Mouse (Mus musculus) stomach, embryonic 16.5 days (tissue): Measurements from ENCODE around the gene Mob3a. TPM values are rescaled to one million over a fixed set of nuclear protein-coding genes. Genes with fewer than 3 reads are reported as not detected.
"Not testable (repeated sequence)": the region's sequence is repeated elsewhere in the genome, so short reads cannot be mapped to it uniquely, and the experiment has no call there.

Source experiments
- ATAC-seq: fragments of 200-750 bp; cut with Nextera tagmentation; 2 replicates; pipeline ENCODE4 v1.8.0; 2017; ENCODE audit warnings: moderate number of reproducible peaks, moderate TSS enrichment; ENCODE audit not compliant: insufficient read depth, low FRiP score
- H3K27ac ChIP-seq: fragments of 300-500 bp; sonication (generic); 2 replicates; pipeline ENCODE4 v1.5.1; 2014; ENCODE audit warnings: low read length
- H3K27me3 ChIP-seq: fragments of 300-500 bp; sonication (generic); 2 replicates; pipeline ENCODE4 v1.6.1; 2014; ENCODE audit warnings: low read length, control low read depth, mixed read lengths; ENCODE audit not compliant: control insufficient read depth, insufficient read depth
- H3K36me3 ChIP-seq: fragments of 300-500 bp; sonication (generic); 2 replicates; pipeline ENCODE4 v1.6.1; 2014; ENCODE audit warnings: low read length; ENCODE audit not compliant: control insufficient read depth, insufficient read depth
- H3K4me1 ChIP-seq: fragments of 300-500 bp; sonication (generic); 2 replicates; pipeline ENCODE4 v1.6.1; 2014; ENCODE audit warnings: low read length, control low read depth, mixed read lengths; ENCODE audit not compliant: control insufficient read depth, insufficient read depth
- H3K4me2 ChIP-seq: fragments of 300-500 bp; sonication (generic); 2 replicates; pipeline ENCODE4 v1.6.1; 2014; ENCODE audit warnings: low read depth, low read length, mixed read lengths
- H3K4me3 ChIP-seq: fragments of 300-500 bp; sonication (generic); replicated peaks from 2 replicates; pipeline ENCODE4 v1.5.1; 2014; ENCODE audit warnings: mild to moderate bottlenecking, low read length
- H3K9ac ChIP-seq: fragments of 300-500 bp; sonication (generic); 2 replicates; pipeline ENCODE4 v1.6.1; 2014; ENCODE audit warnings: low read length
- H3K9me3 ChIP-seq: fragments of 300-500 bp; sonication (generic); replicated peaks from 2 replicates; pipeline ENCODE4 v1.6.1; 2016; ENCODE audit warnings: low read length, control low read depth; ENCODE audit not compliant: control insufficient read depth
- WGBS: fragments of 180-500 bp; shearing (Covaris S2); extraction: QIAGEN DNeasy Blood & Tissue Kit; methylation state at CpG from one replicate; pipeline ENCODE4 v1.1.7; 2014; 5-methylcytosine and 5-hydroxymethylcytosine counted together
- polyA plus RNA-seq: library from polyadenylated mRNA; unstranded; fragments of >200 nt; fragmentation: Nextera tagmentation; extraction: Ambion mirVana; gene quantifications from 2 replicates; pipeline ENCODE4 v1.2.1, GENCODE M21; 2015

Gene Mob3a
- polyA plus RNA-seq, 1 experiment from 2014 or later, result 51.6 TPM

DNA sequence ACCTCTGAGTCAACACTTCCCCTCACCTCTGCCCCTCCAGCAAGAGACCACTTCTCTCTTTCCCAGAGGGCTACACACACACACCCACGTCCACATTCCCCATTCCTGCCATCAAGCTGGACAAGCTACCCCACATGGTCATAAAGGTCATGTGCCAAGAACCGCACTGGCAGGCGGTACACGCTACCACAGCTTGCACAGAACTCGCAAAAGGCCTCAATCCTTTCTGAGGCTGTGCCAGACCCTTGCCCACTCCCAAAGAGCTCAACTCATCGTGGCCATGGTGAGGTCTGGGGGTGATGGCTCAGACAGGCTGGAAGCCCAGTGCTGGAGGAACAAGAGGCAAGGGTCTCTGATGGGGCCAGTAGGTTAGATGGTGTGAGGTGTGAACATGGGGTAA, 46.9 kb downstream of the Mob3a start:
- Histone ChIP-seq H3K4me2 (peak overlapping the region; percentile 92), H3K27ac (no peak overlapping the region), H3K36me3 (no peaks in the 10 kb centered on the region), H3K9ac (peak overlapping the region; percentile 88; the same call in 1 of the 2 replicates), H3K4me1 (peaks cover 21% of the 10 kb centered on the region), H3K27me3 (no peaks in the 10 kb centered on the region), H3K9me3 (no peaks in the 10 kb centered on the region), H3K4me3 (peak overlapping the region; percentile 71; the same call in 1 of the 2 replicates)
- 78% methylated on average over 6 of the region's 6 CpGs for WGBS
- ATAC-seq, result no peak

DNA sequence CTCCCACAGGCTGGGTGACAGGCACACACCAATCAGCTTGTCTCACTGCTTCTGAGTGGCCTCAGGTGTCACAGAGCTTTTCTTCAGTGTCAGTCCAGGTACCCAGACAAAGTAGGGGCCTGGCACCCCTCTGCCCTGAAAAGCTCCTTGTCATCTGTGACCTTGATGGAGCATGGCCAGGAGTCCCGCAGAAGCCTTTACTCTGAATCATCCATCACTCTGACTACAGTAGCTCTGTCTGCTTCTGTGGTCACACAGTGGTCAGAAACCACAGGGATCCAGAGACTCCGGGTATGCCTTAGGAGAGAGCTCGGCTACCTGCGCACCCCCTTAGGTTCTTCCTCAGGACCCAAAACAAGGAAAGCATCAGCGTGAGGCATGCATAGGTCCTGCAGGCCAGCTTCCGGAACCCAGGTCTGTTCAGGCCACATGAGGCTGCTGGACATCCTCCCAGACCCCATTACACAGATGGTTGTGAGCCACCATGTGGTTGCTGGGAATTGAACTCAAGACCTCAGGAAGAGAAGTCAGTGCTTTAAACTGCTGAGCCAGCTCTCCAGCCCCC, 48.5 kb downstream of the Mob3a start:
- ATAC-seq, result no peak
- H3K4me3 ChIP-seq, result no peak overlapping the region
- H3K4me2 ChIP-seq, result no peak overlapping the region
- no peak overlapping the region for H3K9ac ChIP-seq
- H3K27me3 ChIP-seq, result no peaks in the 10 kb centered on the region
- no peak overlapping the region for H3K27ac ChIP-seq
- H3K4me1 ChIP-seq, result peaks cover 16% of the 10 kb centered on the region
- H3K36me3 ChIP-seq, result no peaks in the 10 kb centered on the region
- 81% methylated on average over 6 of the region's 6 CpGs for WGBS
- H3K9me3 ChIP-seq, result no peaks in the 10 kb centered on the region

DNA sequence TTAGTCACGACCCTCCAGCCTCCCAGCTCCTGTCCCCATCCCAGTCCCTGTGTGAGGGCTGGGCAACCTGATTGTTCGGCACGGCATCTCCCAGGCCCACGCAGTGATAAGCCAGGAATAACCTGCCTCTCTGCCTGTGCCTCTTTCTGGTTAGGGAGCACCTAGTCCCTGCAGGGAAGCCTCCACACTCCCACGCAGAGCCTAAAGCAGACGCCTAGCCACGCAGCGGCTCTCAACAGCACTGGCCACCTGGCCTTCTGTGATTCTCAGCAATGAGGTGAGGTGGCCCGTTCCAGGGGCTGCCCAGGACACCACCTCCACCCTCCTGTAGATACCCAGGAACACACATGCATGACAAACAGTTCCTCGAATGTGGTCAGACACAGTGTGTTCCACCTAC, 51.4 kb downstream of the Mob3a start:
- WGBS, result 91% methylated on average over 10 of the region's 10 CpGs

DNA sequence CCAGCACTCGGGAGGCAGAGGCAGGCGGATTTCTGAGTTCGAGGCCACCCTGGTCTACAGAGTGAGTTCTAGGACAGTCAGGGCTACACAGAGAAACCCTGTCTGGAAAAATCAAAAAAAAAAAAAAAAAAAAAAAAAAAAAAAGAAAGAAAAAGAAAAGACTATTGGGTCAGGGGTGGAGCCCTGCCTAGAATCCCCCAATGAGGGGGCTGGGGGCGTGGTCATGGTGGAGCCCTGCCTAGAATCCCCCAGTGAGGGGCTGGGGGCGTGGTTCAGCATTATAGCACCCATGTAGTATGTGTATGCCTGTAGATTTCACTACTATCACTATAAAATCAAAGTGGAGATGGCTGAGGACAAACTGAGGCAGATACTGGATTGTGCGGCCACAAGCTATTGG, 51.9 kb downstream of the Mob3a start:
- not testable (repeated sequence) for H3K9me3 ChIP-seq, H3K27me3 ChIP-seq, H3K4me3 ChIP-seq, H3K36me3 ChIP-seq, H3K4me1 ChIP-seq, H3K9ac ChIP-seq, ATAC-seq, H3K4me2 ChIP-seq, H3K27ac ChIP-seq
- 85% methylated on average over 6 of the region's 6 CpGs for WGBS

More for the DNA sequence above, 51.4 kb downstream of the Mob3a start:
- H3K27me3 ChIP-seq, result no peaks in the 10 kb centered on the region
- no peak for ATAC-seq
- H3K27ac ChIP-seq, result no peak overlapping the region
- H3K4me2 ChIP-seq, result no peak overlapping the region
- no peak overlapping the region for H3K9ac ChIP-seq
- H3K4me1 ChIP-seq, result peaks cover 12% of the 10 kb centered on the region
- H3K4me3 ChIP-seq, result no peak overlapping the region
- H3K9me3 ChIP-seq, result no peaks in the 10 kb centered on the region
- peaks cover 3% of the 10 kb centered on the region; the same call in 1 of the 2 replicates for H3K36me3 ChIP-seq

DNA sequence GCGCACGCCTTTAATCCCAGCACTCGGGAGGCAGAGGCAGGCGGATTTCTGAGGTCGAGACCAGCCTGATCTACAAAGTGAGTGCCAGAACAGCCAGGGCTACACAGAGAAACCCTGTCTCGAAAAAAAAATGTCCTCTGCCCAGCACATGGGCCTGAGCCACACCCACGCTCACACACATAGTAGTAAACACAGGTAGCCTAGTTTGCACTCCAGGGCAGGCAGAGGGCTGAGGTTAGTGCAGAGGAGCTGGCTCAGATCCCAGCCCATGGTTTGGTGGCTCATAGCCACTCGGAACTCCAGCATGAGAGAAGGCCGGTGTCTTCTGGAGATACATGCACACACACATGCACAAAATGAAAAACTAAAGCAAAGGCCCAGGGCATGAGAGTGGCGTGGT, 54.8 kb downstream of the Mob3a start:
- no peaks in the 10 kb centered on the region for H3K4me1 ChIP-seq
- no peak overlapping the region for H3K9ac ChIP-seq
- WGBS, result 90% methylated on average over 10 of the region's 10 CpGs
- no peak for ATAC-seq
- H3K27ac ChIP-seq, result no peak overlapping the region
- no peaks in the 10 kb centered on the region for H3K9me3 ChIP-seq
- H3K27me3 ChIP-seq, result no peaks in the 10 kb centered on the region
- H3K4me2 ChIP-seq, result no peak overlapping the region
- H3K4me3 ChIP-seq, result no peak overlapping the region
- peaks cover 22% of the 10 kb centered on the region for H3K36me3 ChIP-seq

DNA sequence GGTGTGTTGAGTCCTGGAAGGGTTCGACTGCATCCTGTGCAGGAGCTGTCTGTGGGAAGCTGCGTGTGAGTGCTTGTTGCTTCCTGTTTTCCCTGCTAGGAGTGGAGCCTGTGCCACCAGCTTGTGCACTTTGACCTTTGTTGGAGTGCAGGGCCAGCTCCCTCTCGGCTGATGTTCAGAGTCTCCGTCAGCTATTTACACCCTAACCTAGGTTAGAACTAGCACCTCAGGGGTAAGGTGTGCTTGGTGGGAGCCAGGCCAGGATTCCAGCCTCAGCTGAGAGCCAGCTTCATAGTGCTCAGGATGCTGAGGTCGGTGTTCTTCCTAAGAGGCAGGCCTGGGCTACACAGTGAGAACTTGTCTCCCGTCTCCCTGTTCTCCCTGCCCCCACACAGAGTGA, 66.4 kb downstream of the Mob3a start:
- Histone ChIP-seq H3K9ac (no peak overlapping the region), H3K4me2 (no peak overlapping the region), H3K9me3 (no peaks in the 10 kb centered on the region), H3K36me3 (peaks cover 45% of the 10 kb centered on the region), H3K27me3 (no peaks in the 10 kb centered on the region), H3K4me3 (no peak overlapping the region), H3K27ac (no peak overlapping the region), H3K4me1 (no peaks in the 10 kb centered on the region)
- 69% methylated on average over 6 of the region's 6 CpGs for WGBS
- ATAC-seq, result no peak

Other genes starting within 250 kb of the Mob3a start
- gene Onecut3, start 207.1 kb downstream of the Mob3a start, polyA plus RNA-seq, result 0.06 and 0.08 TPM in 2 replicates
- 0.12 and 0.21 TPM in 2 replicates for gene Atp8b3, start 162.9 kb downstream of the Mob3a start, polyA plus RNA-seq
- 16.7 TPM in 2 replicates for gene Rexo1, start 140.4 kb downstream of the Mob3a start, polyA plus RNA-seq
- 8.4 and 8.7 TPM in 2 replicates for gene Klf16, start 124.7 kb downstream of the Mob3a start, polyA plus RNA-seq
- gene Abhd17a, start 111.6 kb downstream of the Mob3a start, polyA plus RNA-seq, result 42.9 and 44.3 TPM in 2 replicates
- gene Scamp4, start 99.1 kb downstream of the Mob3a start, polyA plus RNA-seq, result 92.1 and 99.9 TPM in 2 replicates
- 5.6 and 6.7 TPM in 2 replicates for gene Adat3, start 99.1 kb downstream of the Mob3a start, polyA plus RNA-seq
- 3.7 and 4.8 TPM in 2 replicates for gene Gm49322, start 96.0 kb downstream of the Mob3a start, polyA plus RNA-seq
- gene Csnk1g2, start 79.1 kb downstream of the Mob3a start, polyA plus RNA-seq, result 18.1 TPM in 2 replicates
- gene Btbd2, start 44.9 kb downstream of the Mob3a start, polyA plus RNA-seq, result 11.5 and 12.7 TPM in 2 replicates
- 42.8 and 45.1 TPM in 2 replicates for gene Mknk2, start 23.9 kb downstream of the Mob3a start, polyA plus RNA-seq
- 25.5 and 28.7 TPM in 2 replicates for gene Izumo4, start 207 bp upstream of the Mob3a start, polyA plus RNA-seq
- 62.5 and 66.3 TPM in 2 replicates for gene Ap3d1, start 40.3 kb upstream of the Mob3a start, polyA plus RNA-seq
- 11.8 and 13.9 TPM in 2 replicates for gene Dot1l, start 53.2 kb upstream of the Mob3a start, polyA plus RNA-seq
- gene Sf3a2, start 96.2 kb upstream of the Mob3a start, polyA plus RNA-seq, result 51.3 and 53.7 TPM in 2 replicates
- 102 and 114 TPM in 2 replicates for gene Plekhj1, start 96.6 kb upstream of the Mob3a start, polyA plus RNA-seq
- gene Amh, start 103.3 kb upstream of the Mob3a start, polyA plus RNA-seq, result not detected in 2 replicates
- 0.65 and 8.4 TPM in 2 replicates for gene Jsrp1, start 111.5 kb upstream of the Mob3a start, polyA plus RNA-seq
- gene Oaz1, start 124.7 kb upstream of the Mob3a start, polyA plus RNA-seq, result 1,560 and 1,582 TPM in 2 replicates
- 0.05 and 0.12 TPM in 2 replicates for gene Lingo3, start 142.1 kb upstream of the Mob3a start, polyA plus RNA-seq
- 192 and 210 TPM in 2 replicates for gene Lsm7, start 153.2 kb upstream of the Mob3a start, polyA plus RNA-seq
- gene Sppl2b, start 153.3 kb upstream of the Mob3a start, polyA plus RNA-seq, result 40.0 and 42.7 TPM in 2 replicates
- gene Tmprss9, start 169.9 kb upstream of the Mob3a start, polyA plus RNA-seq, result 0.06 TPM in 1 of 2 replicates, not detected in the other
- gene Timm13, start 199.0 kb upstream of the Mob3a start, polyA plus RNA-seq, result 288 and 309 TPM in 2 replicates
- gene Lmnb2, start 216.3 kb upstream of the Mob3a start, polyA plus RNA-seq, result 43.4 and 43.9 TPM in 2 replicates
- gene Gadd45b, start 228.1 kb upstream of the Mob3a start, polyA plus RNA-seq, result 34.8 and 40.9 TPM in 2 replicates